Mouse (Mus musculus) adrenal gland, adult 8-10 months (tissue): ENCODE measurements at regions not wholly inside any gene's neighbourhood (a gene's known extent, or its start where the extent isn't known, plus 50 kb on each side); places are given as distances from the start of the nearest gene placed in this dataset.

ENCODE experiments used
- DNase-seq: peaks from one replicate; pipeline ENCODE4 v3.0.0; 2022

DNA sequence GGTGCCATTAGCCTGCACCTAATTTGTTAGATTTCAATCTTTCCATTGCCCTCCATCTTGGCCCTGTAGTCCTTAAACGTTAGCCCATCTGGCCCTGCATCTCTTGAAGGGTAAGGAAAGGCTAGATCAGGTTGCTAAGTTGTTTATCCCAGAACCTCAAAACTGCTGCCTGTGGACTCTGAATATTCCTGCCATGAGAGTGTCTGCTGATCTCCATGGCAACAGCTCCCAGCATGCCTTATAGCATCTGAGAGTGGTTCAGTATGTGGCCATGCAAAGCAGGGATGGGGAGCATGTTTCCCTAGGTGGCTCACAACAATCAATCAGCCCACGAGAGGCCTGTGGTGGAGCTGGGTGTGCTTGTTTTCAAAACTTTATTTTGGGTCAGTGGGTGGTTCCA is 346.3 kb downstream of the Rps24 start:
- DNase-seq = no peak

- DNase-seq = no peak
These were observed 351.3 kb downstream of the Rps24 start for GRCm38 (mm10) chr14:24838219-24838618.

DNA sequence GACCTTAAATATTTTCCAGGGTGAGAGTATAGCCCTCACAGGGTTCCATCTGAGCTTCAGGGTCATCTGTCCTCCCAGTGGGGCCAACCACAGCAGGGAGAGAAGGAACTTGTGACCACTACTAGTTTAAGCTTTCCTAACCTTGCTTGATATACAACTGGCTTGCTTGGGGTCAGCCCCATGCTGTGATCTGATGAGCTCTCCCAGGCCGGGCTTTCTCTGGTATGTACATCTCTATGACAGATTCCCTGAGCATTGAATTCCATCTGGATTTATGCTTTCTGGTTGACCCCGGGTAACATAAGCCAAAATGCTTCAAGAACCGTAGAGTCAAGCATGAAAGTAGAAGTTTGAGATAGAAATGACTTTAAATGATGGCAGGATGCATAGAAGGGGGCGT is 352.1 kb downstream of the Rps24 start:
- DNase-seq = no peak

DNA sequence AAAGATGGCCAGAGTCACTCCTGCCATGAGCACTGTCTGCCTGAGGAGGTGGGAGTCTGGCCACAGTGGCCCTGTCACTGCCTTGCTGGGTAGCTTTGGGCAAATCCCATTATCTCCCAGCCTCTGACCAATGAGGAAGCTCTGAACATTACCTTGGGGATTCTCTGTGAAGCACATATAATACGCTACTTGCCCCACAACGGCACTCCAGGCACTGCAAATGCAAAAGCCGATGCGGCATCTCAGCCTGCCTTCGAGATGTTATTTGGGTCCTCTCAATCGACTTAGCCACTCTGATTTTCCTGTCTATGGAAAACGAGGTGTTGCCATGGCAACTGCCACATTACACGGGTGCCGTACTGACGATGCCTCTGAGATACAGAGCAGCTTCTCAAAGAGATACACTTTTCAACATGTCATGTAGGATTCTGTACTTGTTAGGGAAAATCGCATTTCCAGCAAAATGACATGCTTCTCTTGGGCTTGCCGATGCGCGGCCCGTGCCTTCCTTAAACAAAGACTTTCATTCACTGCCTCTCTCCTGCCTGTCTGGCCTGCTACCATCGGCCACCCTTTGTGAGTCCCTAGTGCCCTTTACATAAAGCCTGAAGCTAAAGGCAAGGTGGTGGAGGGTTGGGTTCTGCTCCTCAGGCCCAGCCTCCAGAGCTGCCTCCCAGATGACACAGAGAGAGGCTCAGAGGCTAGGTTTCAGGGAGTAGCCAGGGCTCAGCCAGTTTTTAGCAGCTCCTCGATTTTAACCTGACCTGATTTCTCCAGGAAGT is 355.0 kb downstream of the Rps24 start:
- DNase-seq = no peak

DNA sequence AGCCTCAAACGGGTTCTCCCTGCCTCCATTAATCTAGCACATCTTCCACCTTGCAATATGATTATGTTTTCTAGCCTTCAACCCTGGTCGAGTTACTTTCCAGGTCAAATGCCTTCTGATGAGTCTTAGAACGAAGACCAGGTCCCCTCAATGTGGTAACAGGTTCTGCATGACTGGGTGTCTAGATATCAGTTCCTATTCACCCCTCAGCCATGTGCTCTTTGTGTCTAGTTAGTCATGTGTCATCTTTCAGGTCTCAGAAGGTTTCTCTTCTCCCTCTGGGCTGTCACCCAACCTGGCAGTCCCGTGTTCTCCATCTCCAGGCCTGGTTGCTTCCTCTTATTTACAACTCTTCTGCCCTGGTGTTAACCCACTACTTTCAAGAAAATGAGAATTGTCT is 356.7 kb downstream of the Rps24 start:
- no peak for DNase-seq

GRCm38 (mm10) chr14:24850491-24850890 is 363.6 kb downstream of the Rps24 start:
- no peak for DNase-seq

GRCm38 (mm10) chr14:24854459-24854858 is 367.5 kb downstream of the Rps24 start:
- DNase-seq = no peak

DNA sequence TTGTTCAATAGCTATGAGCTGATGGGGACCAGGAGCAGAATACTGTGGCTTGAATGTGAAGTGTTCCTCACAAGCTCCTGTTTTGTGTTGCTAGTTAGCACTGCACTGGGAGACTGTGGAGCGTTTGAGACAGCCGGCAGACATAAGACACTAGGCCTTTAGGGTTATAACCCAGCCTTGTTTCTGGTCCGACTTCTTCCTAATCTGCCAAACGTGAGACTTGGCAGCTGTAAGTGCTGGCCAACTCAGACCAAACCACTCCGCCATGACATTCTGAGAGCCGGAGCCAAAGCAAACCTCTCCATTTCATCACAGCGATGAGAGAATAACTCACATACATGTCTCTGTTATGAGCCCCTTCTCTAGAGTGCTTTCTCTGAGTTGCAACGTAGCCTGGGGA is 375.2 kb downstream of the Rps24 start:
- no peak for DNase-seq

GRCm38 (mm10) chr14:24862661-24863060 is 375.7 kb downstream of the Rps24 start:
- DNase-seq = no peak

GRCm38 (mm10) chr14:24863116-24863515 is 376.2 kb downstream of the Rps24 start:
- no peak for DNase-seq

GRCm38 (mm10) chr14:24865579-24866230 is 378.8 kb downstream of the Rps24 start:
- DNase-seq = no peak

DNA sequence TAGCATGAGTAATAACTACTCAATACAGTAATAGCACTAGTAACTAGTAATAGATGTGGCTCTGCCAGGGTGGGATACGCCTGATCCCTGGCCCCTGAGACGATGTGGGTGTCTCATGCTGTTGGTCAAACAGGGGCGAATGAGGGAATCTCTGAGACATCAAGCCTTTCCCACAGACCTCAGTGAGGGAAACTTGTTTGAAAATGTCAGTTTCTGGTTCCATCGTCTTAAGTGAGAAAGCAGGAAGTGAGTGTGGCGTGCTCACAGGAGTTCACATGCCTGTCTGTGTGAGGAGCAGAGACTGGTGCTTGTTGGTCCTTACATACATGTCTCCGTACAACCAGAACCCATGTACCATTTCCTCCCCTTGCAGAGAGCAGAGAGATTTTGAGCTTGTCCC is 380.9 kb downstream of the Rps24 start:
- DNase-seq = no peak

DNA sequence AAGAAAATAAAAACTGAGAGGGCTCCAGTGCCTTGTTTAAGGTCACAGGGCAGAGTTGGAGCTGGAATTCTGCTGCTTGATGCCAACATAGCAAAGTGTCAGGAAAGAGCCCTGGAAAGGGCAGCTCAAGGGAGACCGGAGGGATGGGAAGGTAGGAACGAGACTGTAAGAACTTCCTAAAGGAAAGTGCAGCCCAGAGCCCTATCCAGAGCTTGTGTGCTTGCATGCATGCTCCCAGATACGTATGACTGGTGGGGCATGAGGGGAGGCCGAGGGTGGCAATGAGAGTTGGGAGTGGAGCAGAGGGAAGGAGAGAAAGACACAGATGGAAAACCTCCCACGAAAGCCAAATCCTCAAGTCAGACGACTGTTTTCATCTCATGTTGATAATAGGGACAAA is 381.8 kb downstream of the Rps24 start:
- DNase-seq = no peak

DNA sequence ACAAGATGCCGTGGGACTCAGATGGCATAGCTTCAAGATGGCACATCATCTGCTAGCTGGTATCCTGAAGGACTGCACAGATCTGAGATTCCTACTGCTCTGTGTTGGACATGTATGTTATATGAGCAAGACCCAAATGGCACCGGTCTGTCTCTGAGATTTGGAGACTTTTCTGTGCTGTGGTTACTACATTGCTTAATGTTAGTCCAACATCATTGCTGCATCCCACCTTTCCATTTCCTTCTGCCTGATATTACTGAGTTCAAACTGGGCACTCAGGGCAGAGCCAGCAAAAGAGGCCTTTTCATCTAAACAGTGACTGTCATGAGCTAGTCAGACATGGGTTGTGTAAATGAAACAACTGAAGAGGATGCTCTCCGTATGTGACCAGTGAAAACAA is 383.3 kb downstream of the Rps24 start:
- DNase-seq = no peak

DNA sequence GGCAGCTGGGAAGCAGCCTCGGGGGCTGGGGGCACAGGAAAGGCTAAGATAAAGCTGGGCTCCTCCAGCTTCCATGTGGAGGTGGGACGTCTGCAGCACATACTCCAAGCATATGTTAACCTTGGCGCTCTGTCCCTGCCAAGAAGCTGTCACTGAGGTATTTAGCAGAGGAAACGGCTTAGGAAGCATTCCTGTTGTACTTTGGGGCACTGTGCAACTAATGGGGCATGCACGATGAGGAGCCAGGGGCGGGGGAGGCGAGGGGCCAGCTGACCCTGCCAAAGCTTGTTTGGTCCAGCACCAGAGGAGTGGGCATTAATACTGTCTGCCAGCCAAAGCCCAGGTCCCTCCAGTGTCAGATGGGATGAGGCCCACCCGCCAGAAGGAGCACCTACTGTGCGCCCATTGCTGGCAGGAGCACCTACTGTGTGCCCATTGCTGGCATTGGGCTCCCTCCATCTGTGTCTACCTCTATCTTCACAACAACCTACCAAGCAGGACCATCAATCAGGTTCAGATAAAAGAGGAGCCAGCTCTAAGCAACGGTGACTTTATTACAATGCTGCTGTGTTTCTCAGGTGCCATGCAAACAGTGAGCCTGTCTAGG is 384.6 kb downstream of the Rps24 start:
- no peak for DNase-seq

- DNase-seq = no peak
These were observed 386.0 kb downstream of the Rps24 start for GRCm38 (mm10) chr14:24872931-24873330.

GRCm38 (mm10) chr14:24873406-24873805 is 386.5 kb downstream of the Rps24 start:
- no peak for DNase-seq

- DNase-seq = no peak
These were observed 387.7 kb downstream of the Rps24 start for GRCm38 (mm10) chr14:24874426-24875155.

DNA sequence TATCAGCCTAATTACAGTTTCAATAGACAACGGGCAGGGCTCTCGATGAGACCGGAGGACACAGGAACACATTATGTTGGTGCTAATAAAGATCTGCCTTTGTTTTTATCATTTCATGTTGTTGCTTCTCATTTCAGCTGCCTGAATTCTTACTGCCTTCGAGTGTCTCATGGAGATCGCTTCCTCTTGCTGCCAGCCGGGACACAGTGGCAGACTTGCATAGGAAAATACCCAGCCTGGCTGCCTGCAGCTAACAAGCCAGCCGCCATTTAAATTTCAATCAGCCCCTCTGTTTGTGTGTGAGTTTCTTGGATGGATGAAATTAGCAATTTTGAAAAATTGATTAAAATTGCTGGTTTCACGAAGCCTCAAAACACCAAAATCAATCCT is 388.2 kb downstream of the Rps24 start:
- DNase-seq = no peak

DNA sequence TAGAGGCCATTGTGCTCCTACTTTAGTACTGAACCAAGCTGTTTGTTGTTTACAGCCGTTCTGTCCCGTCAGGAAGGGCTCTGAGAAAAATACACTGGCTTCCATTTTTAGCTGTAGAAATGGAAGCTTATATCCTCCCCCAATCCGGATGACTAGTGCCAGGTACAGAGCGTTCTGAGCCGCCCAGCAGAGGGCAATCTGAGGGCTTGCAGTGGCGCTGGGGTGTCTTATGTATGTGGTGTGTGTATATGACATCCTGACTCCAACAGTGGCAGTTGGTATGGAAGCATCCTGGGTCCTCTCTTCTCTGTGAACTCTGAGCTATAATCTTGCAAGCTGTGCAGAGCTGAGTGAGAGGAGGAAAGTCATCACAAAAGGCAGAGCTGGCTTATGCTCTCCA is 389.0 kb downstream of the Rps24 start:
- no peak for DNase-seq

DNA sequence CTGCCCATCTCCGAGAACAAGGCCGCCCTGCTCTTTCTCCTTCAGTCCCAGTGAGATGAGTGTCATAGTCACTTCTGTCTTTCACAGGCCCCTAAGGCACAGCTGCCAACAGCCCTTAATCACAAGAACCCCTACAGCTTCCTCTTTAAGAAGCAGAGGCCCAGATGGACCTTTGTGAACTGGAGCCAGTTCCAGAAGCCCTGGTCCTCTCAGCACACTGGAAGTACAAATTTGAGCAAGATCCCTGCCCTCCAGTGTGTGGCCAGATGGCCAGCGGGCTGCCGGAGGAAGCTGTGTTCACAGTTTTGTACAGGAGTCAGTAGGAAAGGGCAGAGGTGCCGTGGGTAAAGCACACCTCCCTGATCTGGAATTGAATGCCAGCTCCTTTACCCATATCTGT is 389.6 kb downstream of the Rps24 start:
- DNase-seq = no peak

- DNase-seq = no peak
These were observed 390.9 kb downstream of the Rps24 start for GRCm38 (mm10) chr14:24877853-24878252.

GRCm38 (mm10) chr14:24886164-24886563 is 399.2 kb downstream of the Rps24 start:
- no peak for DNase-seq
